Mouse (Mus musculus): ENCODE data around the gene Gm20388.
A peak's percentile ranks its signal among the peaks of the same experiment; 100 is the strongest.

Gene Gm20388

DNA sequence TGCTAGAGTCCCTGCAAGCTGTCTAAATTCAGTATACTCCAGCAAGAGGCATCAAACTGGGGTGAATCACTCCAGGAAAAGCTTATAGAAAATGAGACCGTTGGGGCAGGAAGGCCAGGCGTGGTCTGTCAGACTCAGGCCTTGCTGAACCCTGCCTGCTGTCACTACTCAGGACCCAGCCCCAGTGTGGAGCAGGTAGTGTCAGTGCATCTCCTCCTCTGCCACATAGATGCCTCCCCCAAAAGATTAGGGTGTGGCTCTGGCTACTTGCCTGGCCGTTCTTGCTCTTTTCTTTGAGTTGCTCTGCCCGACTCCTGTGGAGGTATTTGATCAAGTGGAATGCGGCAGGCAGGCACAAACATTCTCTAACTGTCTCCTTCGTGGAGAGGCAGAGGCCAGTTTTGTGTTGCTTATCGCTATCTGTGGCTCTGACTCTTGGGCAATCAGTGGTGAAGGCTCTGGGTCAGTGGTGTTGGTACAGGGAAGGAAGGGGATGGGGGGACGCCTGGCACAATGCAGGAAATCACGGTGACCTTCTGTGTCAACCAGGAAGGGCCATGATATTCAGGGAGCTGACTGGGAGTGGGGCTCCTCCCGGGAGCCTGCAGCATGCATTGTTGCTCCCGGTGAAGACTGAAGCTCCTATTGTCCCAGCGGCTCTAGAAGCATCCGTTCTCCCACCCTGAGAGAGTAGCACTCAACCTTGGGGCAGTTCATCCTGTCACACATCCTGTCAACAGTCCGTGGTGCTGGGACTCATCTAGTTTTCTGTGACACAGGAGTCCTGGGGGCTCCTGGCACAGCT is 215.9 kb downstream of the Gm20388 start:
- DNase-seq: peak; percentile 55

DNA sequence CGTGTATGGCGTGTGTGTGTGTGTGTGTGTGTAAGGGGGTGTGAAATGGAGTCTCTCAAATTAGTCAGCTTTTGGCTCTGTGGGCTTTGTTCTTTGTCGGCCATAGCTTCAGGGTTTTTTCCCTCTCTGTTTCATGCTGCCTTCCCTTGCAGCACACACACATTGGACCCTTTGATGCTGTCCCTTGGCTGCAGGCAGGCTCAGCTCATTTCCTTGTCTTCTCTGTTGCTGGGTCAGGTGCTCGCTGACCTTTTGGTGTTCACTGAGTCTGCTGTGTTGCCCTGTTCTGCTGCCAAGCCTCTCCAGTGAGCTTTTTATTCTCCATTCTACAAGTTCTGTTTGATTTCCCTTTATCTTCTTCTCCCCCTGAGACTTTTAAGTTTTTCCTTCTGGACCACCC is 218.9 kb downstream of the Gm20388 start:
- no peak for DNase-seq

- no peak for DNase-seq
Measured at GRCm38 (mm10) chr8:120131158-120131557, 220.5 kb downstream of the Gm20388 start.

GRCm38 (mm10) chr8:120133169-120133568 is 222.5 kb downstream of the Gm20388 start:
- peak; percentile 76 for DNase-seq

DNA sequence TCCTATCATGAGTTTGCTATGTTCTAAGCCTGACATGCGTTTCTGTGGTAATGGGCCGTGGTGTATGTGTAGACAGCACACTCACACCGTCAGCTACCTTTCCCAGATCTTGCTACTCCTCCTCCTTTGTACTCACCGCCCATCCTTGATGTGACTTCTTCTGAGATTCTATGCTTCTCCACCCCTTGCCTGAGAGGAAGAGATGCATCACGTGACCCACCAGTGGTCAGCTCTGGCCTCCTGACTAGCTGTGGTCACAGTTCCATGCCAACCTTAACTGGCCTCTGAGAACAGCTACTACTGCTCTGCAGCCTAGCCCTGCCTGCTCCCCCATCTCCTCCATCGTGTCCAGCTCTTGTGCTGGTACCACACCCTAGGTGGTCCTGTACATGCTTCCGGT is 225.0 kb downstream of the Gm20388 start:
- DNase-seq: no peak

- DNase-seq: no peak
Measured at GRCm38 (mm10) chr8:120136618-120137017, 226.0 kb downstream of the Gm20388 start.

DNA sequence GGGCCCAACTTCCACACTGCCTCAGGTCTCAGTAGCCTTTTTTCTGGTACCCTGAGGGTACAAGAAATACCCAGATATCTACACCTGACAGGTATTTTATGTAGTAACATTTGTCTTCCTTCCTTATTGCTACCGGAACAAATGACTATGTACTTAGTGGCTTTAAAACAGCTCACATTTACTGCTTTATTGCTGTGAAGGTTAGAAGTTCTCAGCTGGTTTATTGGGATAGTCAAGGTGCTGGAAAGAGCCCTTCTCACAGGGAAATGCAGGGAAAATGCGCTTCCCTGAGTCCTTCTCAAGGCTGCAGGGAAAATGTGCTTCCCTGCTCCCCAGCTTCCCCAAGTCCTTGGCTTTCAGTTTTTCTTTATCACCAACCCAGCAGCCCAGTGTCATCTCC is 228.3 kb downstream of the Gm20388 start:
- no peak for DNase-seq

- DNase-seq: no peak
Measured at GRCm38 (mm10) chr8:120140769-120141168, 230.1 kb downstream of the Gm20388 start.

- DNase-seq: no peak
Measured at GRCm38 (mm10) chr8:120143911-120144651, 233.4 kb downstream of the Gm20388 start.

DNA sequence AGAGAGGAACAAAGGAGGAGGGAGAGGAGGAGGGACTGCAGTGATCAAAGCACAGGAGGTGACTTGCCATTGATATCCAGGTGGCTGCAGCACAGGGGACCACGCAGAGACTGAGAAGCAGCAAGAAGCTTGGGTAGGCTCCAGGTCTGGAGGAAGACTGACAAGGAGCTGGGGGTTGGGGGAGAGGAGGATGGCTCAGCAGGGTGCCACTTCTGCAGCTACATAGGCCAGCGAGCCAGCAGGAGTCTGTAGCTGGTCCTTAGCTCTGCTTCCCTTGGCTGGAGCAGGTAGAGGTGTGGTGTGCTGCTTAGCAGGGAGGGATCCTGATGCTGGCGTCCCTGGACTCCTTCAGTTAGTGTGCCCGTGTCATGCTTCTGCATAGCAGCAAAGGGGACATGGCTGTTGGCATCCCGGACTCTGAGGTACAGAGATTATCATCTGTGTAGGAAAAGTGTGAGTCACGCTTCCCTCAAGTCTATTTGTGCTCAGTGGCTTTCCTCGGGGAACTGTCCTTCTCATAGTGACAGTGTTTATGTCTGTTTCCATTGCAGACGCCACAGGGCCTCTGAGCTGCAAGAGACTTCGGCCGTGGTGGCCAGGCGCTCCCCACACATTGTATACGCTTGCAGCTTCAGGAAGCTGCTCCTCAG is 234.1 kb downstream of the Gm20388 start:
- DNase-seq: no peak

DNA sequence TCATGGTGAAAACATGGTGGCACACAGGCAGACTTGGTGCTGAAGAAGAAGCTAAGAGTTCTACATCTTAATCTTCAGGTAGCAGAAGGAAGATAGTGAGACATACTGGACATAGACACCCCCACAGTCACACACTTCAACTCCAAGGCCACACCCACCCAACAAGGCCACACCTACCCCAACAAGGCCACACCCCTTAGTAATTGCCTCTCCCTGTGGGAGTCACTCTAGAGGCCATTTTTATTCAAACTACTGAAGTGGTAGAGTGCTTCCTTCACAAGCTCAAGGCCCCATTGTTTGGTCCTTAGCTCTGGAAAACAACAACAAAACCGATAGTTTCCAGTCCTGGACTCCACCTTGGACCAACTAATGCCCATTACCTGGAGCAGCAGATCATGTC is 235.4 kb downstream of the Gm20388 start:
- DNase-seq: no peak

DNA sequence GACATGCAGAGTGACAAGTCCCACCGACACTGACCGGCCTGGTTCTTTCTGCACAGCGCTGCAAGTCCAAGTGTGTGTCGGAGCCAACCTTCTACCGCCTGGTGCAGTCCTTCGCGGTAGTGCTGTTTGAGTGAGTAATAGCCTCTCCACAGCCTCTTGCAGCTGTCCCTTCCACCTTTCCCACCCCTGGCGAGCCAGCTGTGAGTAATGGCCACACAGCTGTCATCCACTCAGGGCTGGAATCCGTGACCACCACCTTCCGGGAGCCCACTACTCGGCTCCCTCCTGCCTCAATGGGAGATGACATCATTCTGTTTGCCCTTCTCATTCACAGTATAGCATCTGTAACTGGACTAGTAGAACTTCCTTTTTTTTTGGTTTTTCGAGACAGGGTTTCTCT is 239.4 kb downstream of the Gm20388 start:
- DNase-seq: no peak

DNA sequence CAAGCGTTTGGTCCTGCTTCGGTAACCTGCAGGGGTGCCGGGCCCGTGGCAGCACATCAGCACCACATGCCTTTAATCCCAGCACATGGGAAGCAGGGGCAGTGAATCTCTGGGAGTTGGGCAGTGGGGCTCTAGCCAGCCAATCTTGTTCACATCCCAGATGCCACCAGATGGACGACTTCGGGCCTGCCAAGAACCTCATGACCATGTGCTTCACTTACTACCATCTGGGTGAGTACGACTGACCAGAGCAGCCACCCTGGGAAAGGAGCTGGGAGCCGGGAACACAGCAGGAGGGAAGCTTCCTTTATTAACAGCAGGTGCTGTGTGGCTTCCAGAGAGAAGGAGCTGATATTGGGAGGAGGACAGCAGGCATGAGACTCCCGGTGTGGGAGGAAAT is 240.5 kb downstream of the Gm20388 start:
- no peak for DNase-seq

- DNase-seq: peak; percentile 36
Measured at GRCm38 (mm10) chr8:120152636-120153035, 242.0 kb downstream of the Gm20388 start.

GRCm38 (mm10) chr8:120160366-120160765 is 249.7 kb downstream of the Gm20388 start:
- DNase-seq: no peak

DNA sequence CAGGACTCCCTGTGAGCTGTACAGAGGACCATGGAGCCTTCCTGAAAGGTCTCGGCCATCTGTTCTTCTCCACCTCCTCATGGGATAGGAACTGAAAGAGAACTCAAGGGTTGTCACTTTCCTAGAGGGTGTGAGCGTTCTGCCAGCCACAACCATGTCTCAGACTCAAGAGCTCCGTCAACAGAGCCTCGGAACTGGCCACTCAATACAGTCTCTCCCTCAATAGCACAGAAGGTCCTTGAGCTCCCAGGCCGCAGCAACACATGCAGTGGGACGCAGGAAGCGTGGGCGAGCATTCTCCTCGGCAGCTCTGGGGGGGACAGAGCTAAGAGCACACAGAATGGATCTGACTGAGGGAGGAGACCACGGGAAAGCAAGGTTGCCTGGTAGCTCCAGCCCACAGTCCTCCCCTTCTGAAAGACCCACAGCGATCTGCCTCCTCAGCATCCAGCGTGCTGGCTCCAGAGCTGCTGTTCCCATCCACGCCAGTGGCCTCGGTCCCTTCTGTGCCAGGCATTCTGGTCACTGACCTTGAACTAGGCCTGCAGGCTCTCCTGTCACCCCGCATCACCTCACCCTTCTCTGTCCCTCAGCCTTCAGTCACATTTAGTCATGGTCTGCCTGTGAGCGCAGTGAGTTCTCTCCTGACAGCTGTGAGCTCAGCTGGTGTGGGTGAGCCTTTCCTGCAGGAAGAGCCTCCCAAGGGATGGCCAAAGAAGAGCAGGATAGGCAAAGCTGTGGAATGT is 251.2 kb downstream of the Gm20388 start:
- no peak for DNase-seq

GRCm38 (mm10) chr8:120162404-120162752 is 251.7 kb downstream of the Gm20388 start:
- no peak for DNase-seq

DNA sequence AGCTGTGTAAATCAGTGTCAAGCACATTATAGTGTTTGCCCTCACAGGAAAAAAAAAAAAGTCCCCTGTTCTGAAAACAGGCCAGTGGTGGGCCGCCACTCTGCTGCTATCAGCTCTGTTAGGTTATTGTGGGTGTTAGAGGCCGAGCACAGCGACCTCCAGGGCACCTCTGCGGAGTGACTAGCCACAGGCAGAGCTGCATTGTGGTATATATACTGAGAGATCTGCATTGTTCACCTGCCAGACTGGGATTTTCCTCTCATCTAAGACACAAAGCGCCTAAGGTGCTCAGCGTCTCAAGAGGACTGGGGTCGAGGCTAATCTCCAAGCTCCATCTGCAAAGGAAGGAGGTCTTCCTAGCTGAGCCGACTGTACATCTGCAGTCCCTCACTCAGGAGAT is 252.7 kb downstream of the Gm20388 start:
- no peak for DNase-seq

- no peak for DNase-seq
Measured at GRCm38 (mm10) chr8:120164026-120164425, 253.4 kb downstream of the Gm20388 start.

DNA sequence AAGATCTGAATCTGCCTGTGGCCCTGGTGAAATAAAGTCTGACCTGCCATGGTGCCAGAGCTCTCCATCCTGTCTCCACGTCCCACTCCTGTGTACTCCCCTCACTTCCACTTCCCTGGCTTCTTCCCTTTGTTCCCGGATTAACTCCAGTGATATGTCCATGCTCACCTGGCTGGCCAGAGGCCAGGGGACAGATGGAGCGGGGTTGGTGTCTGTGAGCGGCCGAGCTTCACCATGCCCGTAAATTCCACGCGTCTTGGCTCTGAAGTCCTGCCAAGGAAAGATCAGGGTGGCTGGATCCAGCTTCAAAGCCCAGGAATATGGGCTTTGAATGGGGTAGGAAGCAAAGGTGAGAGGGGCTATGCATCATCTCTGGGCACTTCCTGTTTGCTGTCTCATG is 256.5 kb downstream of the Gm20388 start:
- no peak for DNase-seq

GRCm38 (mm10) chr8:120167821-120168220 is 257.2 kb downstream of the Gm20388 start:
- peak; percentile 53 for DNase-seq

- DNase-seq: no peak
Measured at GRCm38 (mm10) chr8:120169119-120169518, 258.5 kb downstream of the Gm20388 start.

DNA sequence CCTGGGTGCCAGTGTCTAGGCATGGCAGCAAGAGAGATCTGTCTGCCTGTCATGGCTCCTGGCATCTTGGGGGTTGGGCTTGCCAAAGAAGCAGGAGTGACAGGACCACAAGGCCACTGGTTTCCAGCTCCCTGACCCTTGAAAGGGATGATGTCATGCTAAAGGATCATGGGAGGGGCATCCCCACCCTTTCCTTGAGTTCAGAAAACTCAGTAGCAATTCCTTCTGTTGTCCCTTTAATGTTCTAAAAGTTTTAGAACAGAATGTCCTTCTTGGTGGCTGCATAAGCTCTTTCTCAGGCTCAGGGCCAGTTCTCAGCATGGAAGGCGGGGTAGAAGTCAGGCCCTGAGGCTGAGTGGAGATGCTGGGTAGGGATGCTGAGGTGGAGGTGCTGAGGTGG is 262.6 kb downstream of the Gm20388 start:
- no peak for DNase-seq
